Mouse (Mus musculus): ENCODE data around the gene Pknox2. TPM values are rescaled to one million over a fixed set of nuclear protein-coding genes. Genes with fewer than 3 reads are reported as not detected.

Gene Pknox2
- polyA plus RNA-seq, 1 experiment from 2014 or later = 8.2 TPM

DNA sequence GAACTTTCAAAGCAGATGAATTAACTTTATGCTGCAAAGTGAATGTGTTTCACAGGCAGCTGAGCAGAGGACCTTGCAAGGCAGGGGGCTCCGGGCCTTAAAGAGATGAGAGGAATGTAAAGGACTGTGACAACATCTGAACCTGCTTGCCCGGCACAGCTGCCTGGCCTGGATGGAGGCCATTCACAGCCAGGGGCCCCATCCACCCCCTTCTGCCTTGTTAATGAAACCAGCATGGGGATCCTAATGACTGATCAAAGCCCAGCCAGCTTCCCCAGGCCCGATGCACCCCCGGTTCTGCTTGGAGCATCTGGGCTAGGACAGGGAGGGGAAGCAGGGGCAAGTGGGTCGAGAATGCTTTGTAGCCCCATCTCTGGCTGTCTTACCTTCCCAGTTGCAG, 183.0 kb downstream of the Pknox2 start:
- WGBS = 25% methylated on average over 5 of the region's 5 CpGs
- Histone ChIP-seq H3K4me3 (no peak overlapping the region), H3K27ac (ENCODE audit: poor library complexity, severe bottlenecking) (no peak overlapping the region), H3K9me3 (replicated peaks) (no peaks in the 10 kb centered on the region), H3K27me3 (replicated peaks) (no peaks in the 10 kb centered on the region), H3K4me2 (no peak overlapping the region), H3K9ac (no peak overlapping the region), H3K4me1 (replicated peaks) (peaks cover 39% of the 10 kb centered on the region), H3K36me3 (no peaks in the 10 kb centered on the region)
- no peak for ATAC-seq (ENCODE audit: insufficient number of reproducible peaks, low FRiP score)

DNA sequence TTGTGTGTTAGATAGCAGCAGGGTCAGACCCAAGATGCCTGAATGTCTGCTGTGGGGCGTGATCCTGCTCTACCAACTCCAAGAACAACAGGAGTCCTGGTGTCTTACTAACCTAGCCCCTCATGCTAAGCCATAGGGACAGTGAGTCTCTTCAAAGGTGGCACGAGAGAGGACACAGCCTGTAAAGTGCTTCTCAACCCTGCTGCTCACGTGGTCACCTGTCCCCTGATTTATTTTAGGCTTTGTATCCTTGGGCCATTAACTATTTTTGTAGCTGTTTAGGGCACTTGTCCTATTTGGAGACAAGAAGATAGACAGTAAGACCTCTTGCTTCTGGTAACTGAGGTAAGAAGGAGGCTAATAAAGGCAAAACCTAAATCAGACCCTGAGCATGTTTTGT, 183.7 kb downstream of the Pknox2 start:
- H3K27me3 ChIP-seq (replicated peaks) = no peaks in the 10 kb centered on the region

GRCm38 (mm10) chr9:36961874-36962273, 185.3 kb downstream of the Pknox2 start:
- Histone ChIP-seq H3K9ac (no peak overlapping the region), H3K4me2 (no peak overlapping the region), H3K4me1 (replicated peaks) (peaks cover 39% of the 10 kb centered on the region), H3K27me3 (replicated peaks) (no peaks in the 10 kb centered on the region), H3K36me3 (no peaks in the 10 kb centered on the region), H3K9me3 (replicated peaks) (no peaks in the 10 kb centered on the region), H3K4me3 (no peak overlapping the region), H3K27ac (ENCODE audit: poor library complexity, severe bottlenecking) (no peak overlapping the region)
- no peak for ATAC-seq (ENCODE audit: insufficient number of reproducible peaks, low FRiP score)
- WGBS = 21% methylated on average over 1 of the region's 1 CpGs

More for the DNA sequence above, 183.7 kb downstream of the Pknox2 start:
- no peak overlapping the region for H3K9ac ChIP-seq
- H3K9me3 ChIP-seq (replicated peaks) = no peaks in the 10 kb centered on the region
- no peak overlapping the region for H3K4me2 ChIP-seq
- WGBS = 39% methylated on average over 3 of the region's 3 CpGs
- no peak overlapping the region for H3K4me3 ChIP-seq
- H3K27ac ChIP-seq (ENCODE audit: poor library complexity, severe bottlenecking) = no peak overlapping the region
- no peaks in the 10 kb centered on the region for H3K36me3 ChIP-seq
- peaks cover 39% of the 10 kb centered on the region for H3K4me1 ChIP-seq (replicated peaks)
- ATAC-seq (ENCODE audit: insufficient number of reproducible peaks, low FRiP score) = no peak

DNA sequence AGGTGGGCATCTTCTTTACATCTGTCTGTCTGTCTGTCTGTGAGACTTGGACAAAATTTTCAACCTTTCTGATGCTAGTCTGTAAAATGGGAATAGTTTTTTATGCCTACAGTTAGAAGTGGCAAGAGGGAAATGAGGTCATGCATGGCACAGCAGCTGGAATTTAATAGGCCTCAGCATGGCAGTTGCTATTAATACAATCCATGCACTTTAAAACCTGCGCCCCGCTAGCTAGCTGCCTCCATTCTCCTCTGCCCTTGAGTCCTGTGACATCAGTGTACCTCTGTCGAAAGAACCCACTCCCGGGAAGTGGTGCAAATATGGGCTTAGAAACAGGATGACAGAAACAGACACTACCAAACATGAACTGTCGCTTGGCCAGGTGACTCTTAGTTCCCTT, 186.1 kb downstream of the Pknox2 start:
- H3K4me3 ChIP-seq = no peak overlapping the region
- no peak overlapping the region for H3K27ac ChIP-seq (ENCODE audit: poor library complexity, severe bottlenecking)
- WGBS = 70% methylated on average over 5 of the region's 5 CpGs
- ATAC-seq (ENCODE audit: insufficient number of reproducible peaks, low FRiP score) = no peak
- peaks cover 39% of the 10 kb centered on the region for H3K4me1 ChIP-seq (replicated peaks)
- no peak overlapping the region for H3K9ac ChIP-seq
- H3K4me2 ChIP-seq = no peak overlapping the region
- no peaks in the 10 kb centered on the region for H3K9me3 ChIP-seq (replicated peaks)
- no peaks in the 10 kb centered on the region for H3K27me3 ChIP-seq (replicated peaks)
- H3K36me3 ChIP-seq = no peaks in the 10 kb centered on the region

GRCm38 (mm10) chr9:36951133-36951484, 196.1 kb downstream of the Pknox2 start:
- Histone ChIP-seq H3K9ac (no peak overlapping the region), H3K4me2 (no peak overlapping the region), H3K27me3 (replicated peaks) (no peaks in the 10 kb centered on the region), H3K9me3 (replicated peaks) (no peaks in the 10 kb centered on the region), H3K36me3 (no peaks in the 10 kb centered on the region), H3K4me1 (replicated peaks) (peaks cover 9% of the 10 kb centered on the region), H3K27ac (ENCODE audit: poor library complexity, severe bottlenecking) (no peak overlapping the region), H3K4me3 (no peak overlapping the region)
- WGBS = 75% methylated on average over 2 of the region's 2 CpGs
- ATAC-seq (ENCODE audit: insufficient number of reproducible peaks, low FRiP score) = no peak

DNA sequence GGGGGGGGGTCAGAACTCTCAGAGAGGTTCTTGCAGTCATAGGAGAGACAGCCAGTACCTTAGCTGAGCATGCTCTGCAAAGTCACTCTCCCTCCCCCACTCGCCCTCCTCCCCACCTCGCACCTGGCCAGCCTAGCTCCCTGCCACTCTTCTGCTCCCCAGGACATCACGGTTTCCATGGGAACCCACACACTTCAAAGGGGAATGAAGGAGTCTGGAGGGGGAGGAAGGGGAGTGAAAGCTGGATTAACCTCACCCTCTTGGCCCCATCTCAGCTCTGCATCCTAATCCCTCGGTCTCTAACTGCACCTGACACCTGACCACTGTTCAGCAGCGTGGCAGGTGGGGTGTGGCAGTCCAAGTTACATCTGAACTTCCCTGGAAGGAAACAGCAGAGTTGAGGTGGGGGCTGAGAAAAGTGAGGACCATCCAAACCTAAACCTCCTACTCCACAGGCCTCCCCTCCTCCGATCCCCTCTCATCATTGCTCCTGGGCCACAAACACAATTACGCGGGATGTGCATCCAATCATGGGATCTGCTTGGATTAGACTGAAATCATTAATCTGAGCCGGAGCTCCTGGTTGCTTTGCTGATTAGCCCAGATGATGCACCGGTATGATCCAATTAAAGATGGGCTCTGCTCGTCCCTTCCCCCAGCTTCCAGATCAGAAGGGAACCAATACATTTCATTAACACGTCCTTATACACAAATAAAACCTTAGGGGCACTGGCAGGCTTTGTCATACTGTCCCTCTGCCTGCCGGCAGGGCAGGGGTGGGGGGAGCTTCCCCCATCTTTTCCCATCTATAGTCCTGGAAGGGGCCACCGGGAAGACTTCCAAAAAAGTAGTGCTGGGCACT, 196.7 kb downstream of the Pknox2 start:
- no peak for ATAC-seq (ENCODE audit: insufficient number of reproducible peaks, low FRiP score)
- Histone ChIP-seq H3K27me3 (replicated peaks) (no peaks in the 10 kb centered on the region), H3K9ac (no peak overlapping the region), H3K9me3 (replicated peaks) (no peaks in the 10 kb centered on the region), H3K27ac (ENCODE audit: poor library complexity, severe bottlenecking) (no peak overlapping the region), H3K4me3 (no peak overlapping the region), H3K4me2 (no peak overlapping the region), H3K36me3 (no peaks in the 10 kb centered on the region), H3K4me1 (replicated peaks) (peaks cover 9% of the 10 kb centered on the region)
- WGBS = 39% methylated on average over 14 of the region's 14 CpGs

- H3K4me2 ChIP-seq = no peak overlapping the region
- H3K9ac ChIP-seq = no peak overlapping the region
- H3K4me3 ChIP-seq = no peak overlapping the region
- no peaks in the 10 kb centered on the region for H3K27me3 ChIP-seq (replicated peaks)
- ATAC-seq (ENCODE audit: insufficient number of reproducible peaks, low FRiP score) = no peak
- H3K9me3 ChIP-seq (replicated peaks) = no peaks in the 10 kb centered on the region
- peaks cover 18% of the 10 kb centered on the region for H3K4me1 ChIP-seq (replicated peaks)
- no peak overlapping the region for H3K27ac ChIP-seq (ENCODE audit: poor library complexity, severe bottlenecking)
- WGBS = 88% methylated on average over 5 of the region's 5 CpGs
- H3K36me3 ChIP-seq = no peaks in the 10 kb centered on the region
Observed at GRCm38 (mm10) chr9:36948181-36948580, 199.0 kb downstream of the Pknox2 start.

DNA sequence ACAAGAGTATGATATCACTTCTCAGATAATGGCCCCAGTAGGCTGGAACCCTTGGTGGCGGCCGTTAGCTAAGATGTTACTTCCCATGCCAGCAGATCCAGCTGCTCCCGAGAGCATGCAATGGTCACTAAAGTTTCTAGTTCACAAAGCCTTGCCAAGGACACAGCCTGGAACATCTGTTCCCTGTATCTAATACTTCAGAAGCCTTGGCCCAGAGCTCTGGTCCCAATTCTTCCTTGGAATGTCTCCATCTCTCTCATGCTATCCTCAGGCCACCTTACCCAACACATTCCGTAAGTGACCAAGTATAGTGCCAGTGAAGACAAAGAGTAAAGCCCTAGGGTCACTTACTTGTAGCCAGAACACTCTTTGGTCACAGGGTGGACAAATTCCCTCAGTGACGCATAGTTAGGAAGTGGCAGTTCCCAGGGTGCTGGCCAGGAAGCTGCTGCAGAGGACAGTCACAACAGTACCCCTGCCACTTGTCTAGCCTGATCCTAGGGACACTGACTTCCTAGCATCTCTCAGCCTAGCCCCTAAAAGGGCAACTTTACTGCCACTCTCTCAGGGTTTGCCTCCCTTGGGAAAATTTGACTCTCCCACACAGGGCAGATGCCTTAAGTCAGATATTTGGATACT, 200.0 kb downstream of the Pknox2 start:
- Histone ChIP-seq H3K4me2 (no peak overlapping the region), H3K9me3 (replicated peaks) (no peaks in the 10 kb centered on the region), H3K27ac (ENCODE audit: poor library complexity, severe bottlenecking) (no peak overlapping the region), H3K27me3 (replicated peaks) (no peaks in the 10 kb centered on the region), H3K4me1 (replicated peaks) (peaks cover 18% of the 10 kb centered on the region), H3K36me3 (no peaks in the 10 kb centered on the region), H3K9ac (no peak overlapping the region), H3K4me3 (no peak overlapping the region)
- WGBS = 84% methylated on average over 5 of the region's 5 CpGs
- no peak for ATAC-seq (ENCODE audit: insufficient number of reproducible peaks, low FRiP score)

DNA sequence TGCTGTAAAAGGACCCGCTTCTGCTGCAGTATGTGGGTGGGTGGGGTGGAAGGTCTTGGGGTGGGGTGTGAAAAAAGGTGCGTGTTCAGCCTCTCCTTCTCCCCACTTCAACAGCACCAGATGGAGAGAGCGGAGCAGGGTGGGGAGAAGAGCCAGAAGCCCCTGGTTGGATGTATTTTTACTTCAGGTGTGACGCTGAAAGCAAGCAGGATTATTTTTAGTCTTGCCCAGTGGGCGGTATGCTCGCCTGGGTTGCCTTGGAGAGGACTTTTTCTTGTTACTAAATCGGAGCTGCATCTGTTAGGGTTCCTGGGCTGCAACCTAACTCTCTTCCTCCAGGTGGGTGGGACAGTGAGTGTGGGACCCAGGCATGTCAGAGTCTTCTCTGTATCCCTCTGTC, 202.4 kb downstream of the Pknox2 start:
- H3K4me1 ChIP-seq (replicated peaks) = peaks cover 21% of the 10 kb centered on the region
- H3K27ac ChIP-seq (ENCODE audit: poor library complexity, severe bottlenecking) = peak overlapping the region; percentile 55; the same call in 1 of the 2 replicates
- H3K4me2 ChIP-seq = peak overlapping the region; percentile 49
- H3K9me3 ChIP-seq (replicated peaks) = no peaks in the 10 kb centered on the region
- H3K27me3 ChIP-seq (replicated peaks) = no peaks in the 10 kb centered on the region
- no peak overlapping the region for H3K4me3 ChIP-seq
- no peak for ATAC-seq (ENCODE audit: insufficient number of reproducible peaks, low FRiP score)
- WGBS = 43% methylated on average over 7 of the region's 7 CpGs
- H3K36me3 ChIP-seq = no peaks in the 10 kb centered on the region
- H3K9ac ChIP-seq = no peak overlapping the region

GRCm38 (mm10) chr9:36942561-36942960, 204.6 kb downstream of the Pknox2 start:
- WGBS = 69% methylated on average over 2 of the region's 2 CpGs
- H3K36me3 ChIP-seq = no peaks in the 10 kb centered on the region
- H3K9me3 ChIP-seq (replicated peaks) = no peaks in the 10 kb centered on the region
- peaks cover 13% of the 10 kb centered on the region for H3K4me1 ChIP-seq (replicated peaks)
- H3K4me3 ChIP-seq = no peak overlapping the region
- no peaks in the 10 kb centered on the region for H3K27me3 ChIP-seq (replicated peaks)
- H3K4me2 ChIP-seq = no peak overlapping the region
- no peak for ATAC-seq (ENCODE audit: insufficient number of reproducible peaks, low FRiP score)
- no peak overlapping the region for H3K9ac ChIP-seq
- H3K27ac ChIP-seq (ENCODE audit: poor library complexity, severe bottlenecking) = no peak overlapping the region

DNA sequence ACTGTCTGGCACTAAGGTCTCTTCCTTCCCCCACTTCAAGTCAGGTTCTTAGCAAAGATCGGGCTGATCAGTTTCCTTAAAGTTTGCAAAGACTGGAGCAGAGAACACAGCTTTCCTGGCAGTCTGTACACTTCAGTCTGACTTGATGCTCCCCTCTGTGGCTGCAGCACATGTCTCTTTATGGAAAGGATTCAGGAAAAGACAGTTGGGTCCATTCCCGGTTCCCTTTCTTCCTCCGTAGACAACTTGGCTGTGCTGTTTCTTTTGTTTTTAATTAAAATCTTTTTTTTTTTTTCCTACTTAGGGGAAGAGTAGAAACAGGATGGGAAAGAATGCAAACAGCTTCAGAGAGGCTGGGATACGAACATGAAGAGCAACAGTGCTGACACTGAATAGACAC, 205.1 kb downstream of the Pknox2 start:
- H3K27ac ChIP-seq (ENCODE audit: poor library complexity, severe bottlenecking) = no peak overlapping the region
- no peak for ATAC-seq (ENCODE audit: insufficient number of reproducible peaks, low FRiP score)
- peaks cover 13% of the 10 kb centered on the region for H3K4me1 ChIP-seq (replicated peaks)
- H3K4me2 ChIP-seq = no peak overlapping the region
- no peaks in the 10 kb centered on the region for H3K27me3 ChIP-seq (replicated peaks)
- H3K36me3 ChIP-seq = no peaks in the 10 kb centered on the region
- 79% methylated on average over 4 of the region's 4 CpGs for whole genome bisulfite sequencing
- H3K9ac ChIP-seq = no peak overlapping the region
- no peak overlapping the region for H3K4me3 ChIP-seq
- no peaks in the 10 kb centered on the region for H3K9me3 ChIP-seq (replicated peaks)

All from heart, embryonic 12.5 days (tissue).